Mouse (Mus musculus) cortical plate, adult 2 months (tissue): ENCODE measurements around the gene Nr2e3. TPM values are rescaled to one million over a fixed set of nuclear protein-coding genes. Genes with fewer than 3 reads are reported as not detected.
"Not testable (repeated sequence)": the region's sequence is repeated elsewhere in the genome, so short reads cannot be mapped to it uniquely, and the experiment has no call there.

ENCODE experiments used
- H3K27ac ChIP-seq: fragments of 200-500 bp; 2 replicates; pipeline ENCODE4 v1.5.1; 2012; ENCODE audit warnings: low read length, control low read depth, inconsistent platforms; ENCODE audit not compliant: insufficient read depth
- H3K4me1 ChIP-seq: fragments of 200-500 bp; 2 replicates; pipeline ENCODE4 v1.6.1; 2011; ENCODE audit warnings: low read length; ENCODE audit not compliant: control insufficient read depth, insufficient read depth
- H3K4me3 ChIP-seq: fragments of 200-500 bp; 2 replicates; pipeline ENCODE4 v1.5.1; 2011; ENCODE audit warnings: mild to moderate bottlenecking, low read length, control low read depth; ENCODE audit not compliant: insufficient read depth
- CTCF ChIP-seq: fragments of 200-500 bp; IDR thresholded peaks from 2 replicates; pipeline ENCODE4 v1.5.1; 2011; ENCODE audit warnings: mild to moderate bottlenecking, control low read depth, low read length; ENCODE audit not compliant: insufficient read depth; ENCODE audit errors: extremely low read depth
- POLR2A ChIP-seq: fragments of 200-500 bp; IDR thresholded peaks from 2 replicates; pipeline ENCODE4 v1.6.1; 2011; ENCODE audit warnings: mild to moderate bottlenecking, low read length, control low read depth; ENCODE audit not compliant: insufficient read depth; ENCODE audit errors: extremely low read depth
- polyA plus RNA-seq: library from polyadenylated mRNA; depleted of rRNA; stranded (reverse); fragments of >200 nt; gene quantifications from 2 replicates; pipeline ENCODE4 v1.2.3, GENCODE M21; 2012

Nr2e3 gene
- polyA plus RNA-seq, 1 experiment: not detected

DNA sequence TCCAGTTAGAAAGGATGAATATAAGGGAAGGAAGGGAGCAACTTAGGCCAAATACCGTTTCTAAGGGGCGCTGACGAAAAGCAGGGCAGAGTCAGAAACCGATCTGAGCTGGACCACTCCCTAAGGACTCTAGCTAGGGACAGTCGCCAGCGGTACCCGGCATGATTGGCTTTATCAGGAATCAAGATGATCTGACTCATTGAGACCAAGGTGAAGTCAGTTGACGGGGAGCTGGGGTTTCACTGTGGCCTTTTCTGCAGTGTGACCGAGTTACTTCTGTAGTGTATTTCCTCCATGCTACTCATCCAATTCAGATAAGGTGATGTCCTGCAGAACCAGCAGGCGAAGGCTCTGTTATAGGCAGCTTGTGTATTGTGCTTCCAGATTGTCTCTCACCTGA is 4.6 kb upstream of the Nr2e3 start:
- Histone ChIP-seq H3K4me1 (peaks cover 2% of the 10 kb centered on the region; the same call in 1 of the 2 replicates), H3K4me3 (no peak overlapping the region), H3K27ac (no peak overlapping the region)
- TF ChIP-seq POLR2A: no peak

GRCm38 (mm10) chr9:59964367-59964766 is 3.9 kb upstream of the Nr2e3 start:
- no peak for TF ChIP-seq POLR2A
- no peak for TF ChIP-seq CTCF
- Histone ChIP-seq H3K4me3 (no peak overlapping the region), H3K4me1 (peaks cover 2% of the 10 kb centered on the region; the same call in 1 of the 2 replicates), H3K27ac (no peak overlapping the region)

- Histone ChIP-seq H3K27ac (no peak overlapping the region), H3K4me1 (peaks cover 2% of the 10 kb centered on the region; the same call in 1 of the 2 replicates), H3K4me3 (no peak overlapping the region)
- no peak for TF ChIP-seq CTCF
- no peak for TF ChIP-seq POLR2A
Observed at GRCm38 (mm10) chr9:59961201-59961955, 919 bp upstream of the Nr2e3 start.

- Histone ChIP-seq H3K27ac (no peak overlapping the region), H3K4me1 (no peaks in the 10 kb centered on the region), H3K4me3 (no peak overlapping the region)
- TF ChIP-seq POLR2A (no peak), CTCF (peak; percentile 69)
Observed at GRCm38 (mm10) chr9:59959276-59959675, 1.2 kb downstream of the Nr2e3 start.

DNA sequence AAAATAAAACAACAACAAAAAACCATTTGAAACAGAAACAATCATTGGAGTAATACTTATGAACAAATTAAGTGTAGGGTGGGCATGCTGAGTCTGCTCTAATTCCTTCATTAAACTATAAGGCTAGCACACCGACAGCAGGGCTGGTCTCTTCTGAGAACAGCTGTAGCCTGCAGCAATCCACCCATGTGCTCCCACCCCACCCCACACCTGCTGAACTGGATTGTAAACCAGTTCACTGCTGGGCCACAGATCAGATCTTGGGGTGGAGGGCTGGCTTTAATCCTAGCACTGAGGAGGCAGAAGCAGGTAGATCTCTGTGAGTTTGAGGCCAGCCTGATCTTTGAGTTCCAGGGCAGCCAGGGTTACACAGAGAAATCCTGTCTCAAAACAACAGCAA is 2.3 kb downstream of the Nr2e3 start:
- H3K27ac ChIP-seq, H3K4me1 ChIP-seq, H3K4me3 ChIP-seq: not testable (repeated sequence)

- TF ChIP-seq POLR2A (no peak), CTCF (no peak)
- Histone ChIP-seq H3K4me1 (no peaks in the 10 kb centered on the region), H3K4me3 (no peak overlapping the region)
Observed at GRCm38 (mm10) chr9:59956496-59956895, 4.0 kb downstream of the Nr2e3 start.

GRCm38 (mm10) chr9:59955692-59956091 is 4.8 kb downstream of the Nr2e3 start:
- Histone ChIP-seq H3K4me3 (no peak overlapping the region), H3K4me1 (no peaks in the 10 kb centered on the region), H3K27ac (no peak overlapping the region)
- no peak for TF ChIP-seq POLR2A
- no peak for TF ChIP-seq CTCF

More at GRCm38 (mm10) chr9:59956496-59956895, 4.0 kb downstream of the Nr2e3 start:
- no peak overlapping the region for H3K27ac ChIP-seq

DNA sequence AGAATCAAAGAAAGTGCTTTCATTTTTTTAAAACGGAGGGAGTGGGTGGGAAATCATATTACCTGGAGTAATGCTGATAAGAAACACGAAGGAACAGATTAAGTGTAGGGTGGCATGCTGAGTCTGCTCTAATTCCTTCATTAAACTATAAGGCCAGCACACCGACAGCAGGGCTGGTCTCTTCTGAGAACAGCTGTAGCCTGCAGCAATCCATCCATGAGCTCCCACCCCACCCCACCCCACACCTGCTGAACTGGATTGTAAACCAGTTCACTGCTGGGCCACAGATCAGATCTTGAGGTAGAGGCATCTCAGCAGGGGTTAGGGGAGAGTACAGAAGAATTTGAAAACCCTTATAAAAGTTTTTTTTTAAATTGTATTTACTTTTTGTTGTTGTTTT is 5.3 kb downstream of the Nr2e3 start:
- H3K27ac ChIP-seq: no peak overlapping the region
- H3K4me3 ChIP-seq: no peak overlapping the region
- no peaks in the 10 kb centered on the region for H3K4me1 ChIP-seq
- TF ChIP-seq CTCF: no peak

DNA sequence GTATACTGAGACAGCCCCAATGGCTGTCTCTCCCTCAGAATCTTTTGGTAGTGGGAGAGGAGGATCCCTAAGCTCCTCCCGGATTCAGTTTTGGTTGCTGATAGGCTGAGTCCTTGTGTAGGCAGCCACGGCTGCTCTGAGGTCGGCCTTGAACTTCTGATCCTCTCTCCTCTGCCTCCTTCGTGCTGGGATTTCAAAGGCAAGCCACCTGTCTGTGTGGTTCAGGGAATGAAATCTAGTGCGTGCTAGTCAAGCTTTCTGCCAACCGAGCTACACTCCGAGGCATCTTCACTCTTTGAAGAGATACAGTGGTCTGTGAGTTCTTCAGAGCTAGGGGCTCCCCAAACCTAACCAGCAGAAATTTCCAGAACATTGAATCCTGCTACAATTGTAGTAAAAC is 6.9 kb downstream of the Nr2e3 start:
- no peak overlapping the region for H3K27ac ChIP-seq
- no peaks in the 10 kb centered on the region for H3K4me1 ChIP-seq
- H3K4me3 ChIP-seq: no peak overlapping the region
- TF ChIP-seq CTCF (no peak), POLR2A (no peak)

- H3K4me1 ChIP-seq: no peaks in the 10 kb centered on the region
- no peak for TF ChIP-seq CTCF
- no peak for TF ChIP-seq POLR2A
- no peak overlapping the region for H3K4me3 ChIP-seq
- no peak overlapping the region for H3K27ac ChIP-seq
Observed at GRCm38 (mm10) chr9:59952515-59953070, 7.9 kb downstream of the Nr2e3 start.
